Mouse (Mus musculus) embryonic facial prominence, embryonic 10.5 days (tissue): ENCODE measurements around the gene Itprid2. TPM values are rescaled to one million over a fixed set of nuclear protein-coding genes. Genes with fewer than 3 reads are reported as not detected.

ENCODE experiments used
- DNase-seq: peaks from one replicate; pipeline ENCODE4 v3.0.0-alpha.2; 2017; ENCODE audit warnings: low spot score
- H3K27ac ChIP-seq: fragments of 300-500 bp; sonication (generic); replicated peaks from 2 replicates; pipeline ENCODE4 v1.5.1; 2016; ENCODE audit warnings: mild to moderate bottlenecking
- H3K27me3 ChIP-seq: fragments of 300-500 bp; sonication (generic); replicated peaks from 2 replicates; pipeline ENCODE4 v1.6.1; 2016; ENCODE audit warnings: low read depth, mild to moderate bottlenecking; ENCODE audit not compliant: poor library complexity, severe bottlenecking
- H3K36me3 ChIP-seq: fragments of 300-500 bp; sonication (generic); replicated peaks from 2 replicates; pipeline ENCODE4 v1.6.1; 2016; ENCODE audit warnings: mild to moderate bottlenecking, moderate library complexity
- H3K4me1 ChIP-seq: fragments of 300-500 bp; sonication (generic); 2 replicates; pipeline ENCODE4 v1.6.1; 2016
- H3K4me3 ChIP-seq: fragments of 300-500 bp; sonication (generic); 2 replicates; pipeline ENCODE4 v1.5.1; 2016; ENCODE audit warnings: mild to moderate bottlenecking, moderate library complexity
- H3K9me3 ChIP-seq: fragments of 300-500 bp; sonication (generic); 2 replicates; pipeline ENCODE4 v1.6.1; 2016; ENCODE audit warnings: mild to moderate bottlenecking
- WGBS: fragments of 180-500 bp; shearing (Covaris S2); methylation state at CpG from one replicate; pipeline ENCODE4 v1.1.7; 2016; 5-methylcytosine and 5-hydroxymethylcytosine counted together
- polyA plus RNA-seq: library from polyadenylated mRNA; unstranded; fragments of >200 nt; fragmentation: Nextera tagmentation; extraction: Ambion mirVana; gene quantifications from 2 replicates; pipeline ENCODE4 v1.2.1, GENCODE M21; 2016

The Itprid2 gene
- polyA plus RNA-seq, 1 experiment from 2014 or later: 6.6 TPM

- no peak for DNase-seq
- 94% methylated on average over 4 of the region's 4 CpGs for WGBS
- H3K27ac ChIP-seq: no peak overlapping the region
Observed at GRCm38 (mm10) chr2:79695190-79695589, 60.0 kb downstream of the Itprid2 start.

GRCm38 (mm10) chr2:79695939-79696338 is 60.8 kb downstream of the Itprid2 start:
- H3K36me3 ChIP-seq: no peaks in the 10 kb centered on the region
- no peaks in the 10 kb centered on the region for H3K4me1 ChIP-seq
- H3K9me3 ChIP-seq: no peaks in the 10 kb centered on the region
- DNase-seq: no peak
- no peak overlapping the region for H3K4me3 ChIP-seq
- no peaks in the 10 kb centered on the region for H3K27me3 ChIP-seq
- 89% methylated on average over 12 of the region's 12 CpGs for WGBS
- H3K27ac ChIP-seq: no peak overlapping the region

More at GRCm38 (mm10) chr2:79695190-79695589, 60.0 kb downstream of the Itprid2 start:
- Histone ChIP-seq H3K4me1 (no peaks in the 10 kb centered on the region), H3K4me3 (no peak overlapping the region), H3K27me3 (no peaks in the 10 kb centered on the region), H3K9me3 (no peaks in the 10 kb centered on the region), H3K36me3 (no peaks in the 10 kb centered on the region)

DNA sequence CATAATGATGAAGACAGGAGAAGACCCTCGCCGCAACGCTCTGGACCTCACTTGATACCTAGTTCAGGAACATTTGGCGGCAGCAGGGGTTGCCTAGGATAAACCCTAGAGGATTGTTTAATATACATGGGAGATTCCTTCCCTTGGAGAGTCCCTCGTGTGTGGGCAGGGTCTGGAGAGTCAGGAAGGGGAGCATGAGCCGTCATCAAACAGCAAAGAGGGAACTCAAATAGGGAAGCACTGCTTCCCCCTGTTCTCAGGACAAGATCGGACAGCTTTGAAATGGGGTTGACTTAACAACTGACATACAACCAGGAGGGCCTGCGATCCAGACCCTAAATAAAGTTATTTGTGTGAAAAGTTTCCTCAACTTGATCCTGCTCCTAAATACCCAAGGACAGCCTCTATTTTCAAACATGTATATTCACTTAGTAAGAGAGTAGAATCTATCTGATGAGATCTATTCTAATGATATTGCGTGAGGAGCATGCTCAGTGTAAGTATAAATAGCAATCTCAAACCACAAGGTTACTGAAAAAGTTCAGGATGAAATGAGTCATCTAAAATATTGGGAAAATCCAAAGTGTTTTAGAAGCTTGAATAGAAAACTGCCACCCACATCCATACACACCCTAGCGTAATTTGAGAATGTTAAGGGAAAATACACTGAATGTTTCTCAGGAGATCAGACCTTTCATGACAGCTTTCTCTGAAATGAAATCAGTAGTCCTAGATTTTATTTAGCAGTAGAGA is 61.5 kb downstream of the Itprid2 start:
- WGBS: 87% methylated on average over 10 of the region's 10 CpGs
- no peak for DNase-seq
- H3K9me3 ChIP-seq: no peaks in the 10 kb centered on the region
- no peak overlapping the region for H3K27ac ChIP-seq
- H3K4me3 ChIP-seq: no peak overlapping the region
- H3K27me3 ChIP-seq: no peaks in the 10 kb centered on the region
- H3K36me3 ChIP-seq: no peaks in the 10 kb centered on the region
- H3K4me1 ChIP-seq: no peaks in the 10 kb centered on the region

- no peaks in the 10 kb centered on the region for H3K36me3 ChIP-seq
- WGBS: 81% methylated on average over 2 of the region's 2 CpGs
- H3K9me3 ChIP-seq: no peaks in the 10 kb centered on the region
- no peaks in the 10 kb centered on the region for H3K27me3 ChIP-seq
- no peak for DNase-seq
- H3K4me1 ChIP-seq: no peaks in the 10 kb centered on the region
- H3K27ac ChIP-seq: no peak overlapping the region
- H3K4me3 ChIP-seq: no peak overlapping the region
Observed at GRCm38 (mm10) chr2:79698166-79698565, 63.0 kb downstream of the Itprid2 start.

GRCm38 (mm10) chr2:79704773-79705172 is 69.6 kb downstream of the Itprid2 start:
- Histone ChIP-seq H3K4me3 (no peak overlapping the region), H3K36me3 (no peaks in the 10 kb centered on the region), H3K9me3 (no peaks in the 10 kb centered on the region), H3K27ac (no peak overlapping the region), H3K4me1 (no peaks in the 10 kb centered on the region), H3K27me3 (no peaks in the 10 kb centered on the region)
- 86% methylated on average over 2 of the region's 2 CpGs for WGBS
- no peak for DNase-seq

GRCm38 (mm10) chr2:79707575-79707974 is 72.4 kb downstream of the Itprid2 start, which contains the start of gene Ppp1r1c:
Gene Ppp1r1c (plus strand): TSS chr2:79707780.
- 90% methylated on average over 6 of the region's 6 CpGs for WGBS
- Histone ChIP-seq H3K27ac (no peak within 1 kb of the TSS), H3K36me3 (no peaks in the 10 kb centered on the region), H3K4me1 (no peaks in the 10 kb centered on the region), H3K9me3 (no peaks in the 10 kb centered on the region), H3K27me3 (no peaks in the 10 kb centered on the region), H3K4me3 (no peak within 1 kb of the TSS)
- DNase-seq: no peak

DNA sequence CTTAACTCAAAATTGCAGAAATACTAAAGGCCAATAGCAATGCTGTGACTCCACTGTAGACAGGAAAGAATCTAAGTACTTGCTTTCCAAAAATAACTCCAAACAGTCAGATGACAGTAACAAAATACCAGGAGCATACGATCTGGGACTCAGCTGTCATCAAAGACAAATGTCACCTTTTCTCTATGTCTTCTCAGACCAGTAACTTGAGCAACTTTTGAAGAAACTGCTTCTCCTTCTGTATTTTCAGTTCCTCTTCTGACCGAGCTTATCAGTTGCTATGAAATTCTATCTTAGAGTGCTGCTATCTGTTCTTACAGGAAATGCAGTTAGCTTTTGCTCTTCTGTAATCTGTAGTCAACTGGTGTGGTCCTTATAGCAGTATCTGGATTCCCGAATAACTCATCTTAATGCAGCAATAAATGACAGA is 78.5 kb downstream of the Itprid2 start:
- WGBS: 81% methylated on average over 3 of the region's 3 CpGs
- Histone ChIP-seq H3K36me3 (no peaks in the 10 kb centered on the region), H3K27ac (no peak overlapping the region), H3K27me3 (no peaks in the 10 kb centered on the region), H3K9me3 (no peaks in the 10 kb centered on the region), H3K4me3 (no peak overlapping the region), H3K4me1 (no peaks in the 10 kb centered on the region)
- no peak for DNase-seq

GRCm38 (mm10) chr2:79714745-79715144 is 79.6 kb downstream of the Itprid2 start:
- 76% methylated on average over 6 of the region's 6 CpGs for WGBS

GRCm38 (mm10) chr2:79715925-79716324 is 80.8 kb downstream of the Itprid2 start:
- H3K27ac ChIP-seq: no peak overlapping the region
- H3K27me3 ChIP-seq: no peaks in the 10 kb centered on the region
- DNase-seq: no peak
- H3K36me3 ChIP-seq: no peaks in the 10 kb centered on the region
- 73% methylated on average over 2 of the region's 2 CpGs for WGBS
- no peaks in the 10 kb centered on the region for H3K9me3 ChIP-seq
- no peak overlapping the region for H3K4me3 ChIP-seq
- H3K4me1 ChIP-seq: no peaks in the 10 kb centered on the region

More at GRCm38 (mm10) chr2:79714745-79715144, 79.6 kb downstream of the Itprid2 start:
- Histone ChIP-seq H3K4me1 (no peaks in the 10 kb centered on the region), H3K36me3 (no peaks in the 10 kb centered on the region), H3K4me3 (no peak overlapping the region), H3K27me3 (no peaks in the 10 kb centered on the region), H3K27ac (no peak overlapping the region), H3K9me3 (no peaks in the 10 kb centered on the region)
- no peak for DNase-seq

- no peaks in the 10 kb centered on the region for H3K4me1 ChIP-seq
- no peak for DNase-seq
Observed at GRCm38 (mm10) chr2:79717846-79718245, 82.7 kb downstream of the Itprid2 start.

GRCm38 (mm10) chr2:79722415-79722814 is 87.3 kb downstream of the Itprid2 start:
- Histone ChIP-seq H3K4me3 (no peak overlapping the region), H3K27me3 (no peaks in the 10 kb centered on the region), H3K9me3 (no peaks in the 10 kb centered on the region), H3K36me3 (no peaks in the 10 kb centered on the region), H3K27ac (no peak overlapping the region), H3K4me1 (no peaks in the 10 kb centered on the region)
- DNase-seq: no peak
- whole genome bisulfite sequencing: 87% methylated on average over 1 of the region's 1 CpGs

More at GRCm38 (mm10) chr2:79717846-79718245, 82.7 kb downstream of the Itprid2 start:
- H3K27ac ChIP-seq: no peak overlapping the region
- H3K9me3 ChIP-seq: no peaks in the 10 kb centered on the region
- no peak overlapping the region for H3K4me3 ChIP-seq
- no peaks in the 10 kb centered on the region for H3K36me3 ChIP-seq
- H3K27me3 ChIP-seq: no peaks in the 10 kb centered on the region
